Mouse (Mus musculus): ENCODE data around the gene Itgb1bp1. TPM values are rescaled to one million over a fixed set of nuclear protein-coding genes. Genes with fewer than 3 reads are reported as not detected.

Itgb1bp1 gene
- total and polyA plus RNA-seq, 3 experiments = 15.4 to 42.8 (median 19.8) TPM

- TF ChIP-seq GATA2 (IDR thresholded peaks at IDR 0.05; ENCODE audit: borderline replicate concordance, low read depth, low read length) (no peak), POLR2AphosphoS5 (IDR thresholded peaks at IDR 0.05; ENCODE audit: insufficient replicate concordance, low read depth, low read length) (no peak), GATA1 (IDR thresholded peaks at IDR 0.05; ENCODE audit: borderline replicate concordance, low read length) (no peak), CTCF (IDR thresholded peaks at IDR 0.05; ENCODE audit: low read depth, low read length) (no peak), TAL1 (conservative IDR thresholded peaks at IDR 0.05; ENCODE audit: low read depth, low read length) (no peak)
- H3K36me3 ChIP-seq (replicated peaks) = peaks cover 80% of the 10 kb centered on the region
These were observed 35.1 kb upstream of the Itgb1bp1 start for GRCm38 (mm10) chr12:21321170-21321569.

GRCm38 (mm10) chr12:21320317-21320716 lies 34.2 kb upstream of the Itgb1bp1 start:
- Histone ChIP-seq H3K4me1 (ENCODE audit: insufficient read depth, low read depth, low read length) (peaks cover 23% of the 10 kb centered on the region), H3K4me3 (ENCODE audit: low read depth, low read length) (no peak overlapping the region), H3K9me3 (replicated peaks) (no peaks in the 10 kb centered on the region), H3K36me3 (replicated peaks) (peaks cover 75% of the 10 kb centered on the region), H3K27me3 (ENCODE audit: insufficient read depth, low read length) (no peaks in the 10 kb centered on the region)
- TF ChIP-seq POLR2AphosphoS5 (IDR thresholded peaks at IDR 0.05; ENCODE audit: insufficient replicate concordance, low read depth, low read length) (no peak), GATA2 (IDR thresholded peaks at IDR 0.05; ENCODE audit: borderline replicate concordance, low read depth, low read length) (no peak), CTCF (IDR thresholded peaks at IDR 0.05; ENCODE audit: low read depth, low read length) (no peak), TAL1 (conservative IDR thresholded peaks at IDR 0.05; ENCODE audit: low read depth, low read length) (no peak), GATA1 (IDR thresholded peaks at IDR 0.05; ENCODE audit: borderline replicate concordance, low read length) (no peak)
- DNase-seq (ENCODE audit: low spot score) (no peak), ATAC-seq (ENCODE audit: extremely low read depth, insufficient number of reproducible peaks, low FRiP score, poor library complexity, severe bottlenecking) (no peak)

More at GRCm38 (mm10) chr12:21321170-21321569, 35.1 kb upstream of the Itgb1bp1 start:
- H3K4me1 ChIP-seq (ENCODE audit: insufficient read depth, low read depth, low read length) = peaks cover 18% of the 10 kb centered on the region
- ATAC-seq (ENCODE audit: extremely low read depth, insufficient number of reproducible peaks, low FRiP score, poor library complexity, severe bottlenecking) = no peak
- H3K27me3 ChIP-seq (ENCODE audit: insufficient read depth, low read length) = no peaks in the 10 kb centered on the region
- H3K4me3 ChIP-seq (ENCODE audit: low read depth, low read length) = no peak overlapping the region
- H3K9me3 ChIP-seq (replicated peaks) = no peaks in the 10 kb centered on the region
- no peak for DNase-seq (ENCODE audit: low spot score)

- H3K27me3 ChIP-seq (ENCODE audit: insufficient read depth, low read length) = no peaks in the 10 kb centered on the region
- no peak overlapping the region for H3K4me3 ChIP-seq (ENCODE audit: low read depth, low read length)
- TF ChIP-seq POLR2AphosphoS5 (IDR thresholded peaks at IDR 0.05; ENCODE audit: insufficient replicate concordance, low read depth, low read length) (no peak), CTCF (IDR thresholded peaks at IDR 0.05; ENCODE audit: low read depth, low read length) (peak; percentile 49)
- peak; percentile 64 for DNase-seq (ENCODE audit: low spot score)
- H3K4me1 ChIP-seq (ENCODE audit: insufficient read depth, low read depth, low read length) = peaks cover 23% of the 10 kb centered on the region
- peak; percentile 51; the same call in 1 of the 2 replicates for ATAC-seq (ENCODE audit: extremely low read depth, insufficient number of reproducible peaks, low FRiP score, poor library complexity, severe bottlenecking)
- no peaks in the 10 kb centered on the region for H3K9me3 ChIP-seq (replicated peaks)
- H3K36me3 ChIP-seq (replicated peaks) = peaks cover 78% of the 10 kb centered on the region
These were observed 32.2 kb upstream of the Itgb1bp1 start for GRCm38 (mm10) chr12:21318143-21318895.

- TF ChIP-seq TAL1 (conservative IDR thresholded peaks at IDR 0.05; ENCODE audit: low read depth, low read length) (no peak), GATA2 (IDR thresholded peaks at IDR 0.05; ENCODE audit: borderline replicate concordance, low read depth, low read length) (no peak), GATA1 (IDR thresholded peaks at IDR 0.05; ENCODE audit: borderline replicate concordance, low read length) (no peak), CTCF (IDR thresholded peaks at IDR 0.05; ENCODE audit: low read depth, low read length) (no peak), POLR2AphosphoS5 (IDR thresholded peaks at IDR 0.05; ENCODE audit: insufficient replicate concordance, low read depth, low read length) (no peak)
- ATAC-seq (ENCODE audit: extremely low read depth, insufficient number of reproducible peaks, low FRiP score, poor library complexity, severe bottlenecking) = no peak
- Histone ChIP-seq H3K9me3 (replicated peaks) (no peaks in the 10 kb centered on the region), H3K4me1 (ENCODE audit: insufficient read depth, low read depth, low read length) (peaks cover 23% of the 10 kb centered on the region), H3K4me3 (ENCODE audit: low read depth, low read length) (peak overlapping the region; percentile 89), H3K36me3 (replicated peaks) (peaks cover 77% of the 10 kb centered on the region), H3K27me3 (ENCODE audit: insufficient read depth, low read length) (no peaks in the 10 kb centered on the region)
- DNase-seq (ENCODE audit: low spot score) = peak; percentile 6
These were observed 30.8 kb upstream of the Itgb1bp1 start for GRCm38 (mm10) chr12:21316869-21317265.

GRCm38 (mm10) chr12:21315923-21316868 lies 30.1 kb upstream of the Itgb1bp1 start, which contains the start of gene Iah1:
TSS of gene Iah1 (plus strand) at chr12:21316389.
- H3K36me3 ChIP-seq (replicated peaks) = peaks cover 77% of the 10 kb centered on the region
- H3K4me1 ChIP-seq (ENCODE audit: insufficient read depth, low read depth, low read length) = peaks cover 21% of the 10 kb centered on the region
- ATAC-seq (ENCODE audit: extremely low read depth, insufficient number of reproducible peaks, low FRiP score, poor library complexity, severe bottlenecking) = peak; percentile 89

GRCm38 (mm10) chr12:21312201-21312600 lies 26.1 kb upstream of the Itgb1bp1 start:
- ATAC-seq (ENCODE audit: extremely low read depth, insufficient number of reproducible peaks, low FRiP score, poor library complexity, severe bottlenecking) = no peak
- H3K4me3 ChIP-seq (ENCODE audit: low read depth, low read length) = no peak overlapping the region
- H3K4me1 ChIP-seq (ENCODE audit: insufficient read depth, low read depth, low read length) = peaks cover 9% of the 10 kb centered on the region
- no peaks in the 10 kb centered on the region for H3K27me3 ChIP-seq (ENCODE audit: insufficient read depth, low read length)
- no peaks in the 10 kb centered on the region for H3K9me3 ChIP-seq (replicated peaks)
- TF ChIP-seq TAL1 (conservative IDR thresholded peaks at IDR 0.05; ENCODE audit: low read depth, low read length) = no peak
- TF ChIP-seq GATA1 (IDR thresholded peaks at IDR 0.05; ENCODE audit: borderline replicate concordance, low read length) = no peak
- TF ChIP-seq GATA2 (IDR thresholded peaks at IDR 0.05; ENCODE audit: borderline replicate concordance, low read depth, low read length) = no peak
- TF ChIP-seq POLR2AphosphoS5 (IDR thresholded peaks at IDR 0.05; ENCODE audit: insufficient replicate concordance, low read depth, low read length) = no peak
- no peak for TF ChIP-seq CTCF (IDR thresholded peaks at IDR 0.05; ENCODE audit: low read depth, low read length)
- DNase-seq (ENCODE audit: low spot score) = no peak
- H3K36me3 ChIP-seq (replicated peaks) = peaks cover 84% of the 10 kb centered on the region

More at GRCm38 (mm10) chr12:21315923-21316868, 30.1 kb upstream of the Itgb1bp1 start, which contains the start of gene Iah1:
- DNase-seq (ENCODE audit: low spot score) = peak; percentile 80
- H3K9me3 ChIP-seq (replicated peaks) = no peaks in the 10 kb centered on the region
- TF ChIP-seq GATA1 (IDR thresholded peaks at IDR 0.05; ENCODE audit: borderline replicate concordance, low read length) (no peak), CTCF (IDR thresholded peaks at IDR 0.05; ENCODE audit: low read depth, low read length) (no peak), POLR2AphosphoS5 (IDR thresholded peaks at IDR 0.05; ENCODE audit: insufficient replicate concordance, low read depth, low read length) (no peak), TAL1 (conservative IDR thresholded peaks at IDR 0.05; ENCODE audit: low read depth, low read length) (no peak), GATA2 (IDR thresholded peaks at IDR 0.05; ENCODE audit: borderline replicate concordance, low read depth, low read length) (no peak)
- H3K4me3 ChIP-seq (ENCODE audit: low read depth, low read length) = peak within 1 kb of the TSS; percentile 89
- H3K27me3 ChIP-seq (ENCODE audit: insufficient read depth, low read length) = no peaks in the 10 kb centered on the region
